Mouse (Mus musculus): ENCODE measurements around the gene Ttn. TPM values are rescaled to one million over a fixed set of nuclear protein-coding genes. Genes with fewer than 3 reads are reported as not detected.

Gene Ttn
- polyA plus RNA-seq, 1 experiment from 2014 or later: 10.6 TPM

GRCm38 (mm10) chr2:76756461-76756860, 225.9 kb downstream of the Ttn start:
- peaks cover 14% of the 10 kb centered on the region for H3K9me3 ChIP-seq
- H3K36me3 ChIP-seq: no peaks in the 10 kb centered on the region
- no peak overlapping the region for H3K27ac ChIP-seq
- no peak overlapping the region for H3K4me2 ChIP-seq (replicated peaks)
- ATAC-seq (ENCODE audit: low FRiP score, low read depth): no peak
- no peaks in the 10 kb centered on the region for H3K27me3 ChIP-seq (replicated peaks)
- 91% methylated on average over 15 of the region's 15 CpGs for WGBS
- H3K4me1 ChIP-seq: no peaks in the 10 kb centered on the region
- no peak overlapping the region for H3K9ac ChIP-seq
- no peak overlapping the region for H3K4me3 ChIP-seq

- no peak for ATAC-seq (ENCODE audit: low FRiP score, low read depth)
- no peak overlapping the region for H3K27ac ChIP-seq
These were observed 230.4 kb downstream of the Ttn start for GRCm38 (mm10) chr2:76751993-76752392.

GRCm38 (mm10) chr2:76749341-76750110, 232.8 kb downstream of the Ttn start:
- H3K27ac ChIP-seq: no peak overlapping the region
- H3K9me3 ChIP-seq: peaks cover 20% of the 10 kb centered on the region
- no peaks in the 10 kb centered on the region for H3K36me3 ChIP-seq
- ATAC-seq (ENCODE audit: low FRiP score, low read depth): no peak
- H3K4me3 ChIP-seq: no peak overlapping the region
- H3K4me1 ChIP-seq: no peaks in the 10 kb centered on the region
- 94% methylated on average over 21 of the region's 21 CpGs for WGBS
- no peak overlapping the region for H3K9ac ChIP-seq
- no peaks in the 10 kb centered on the region for H3K27me3 ChIP-seq (replicated peaks)
- no peak overlapping the region for H3K4me2 ChIP-seq (replicated peaks)

More at GRCm38 (mm10) chr2:76751993-76752392, 230.4 kb downstream of the Ttn start:
- no peak overlapping the region for H3K9ac ChIP-seq
- H3K4me3 ChIP-seq: no peak overlapping the region
- H3K27me3 ChIP-seq (replicated peaks): no peaks in the 10 kb centered on the region
- no peaks in the 10 kb centered on the region for H3K4me1 ChIP-seq
- H3K36me3 ChIP-seq: no peaks in the 10 kb centered on the region
- no peak overlapping the region for H3K4me2 ChIP-seq (replicated peaks)
- H3K9me3 ChIP-seq: peaks cover 5% of the 10 kb centered on the region
- WGBS: 93% methylated on average over 6 of the region's 6 CpGs

- Histone ChIP-seq H3K9me3 (peaks cover 28% of the 10 kb centered on the region), H3K4me3 (no peak overlapping the region), H3K27ac (no peak overlapping the region), H3K9ac (no peak overlapping the region), H3K27me3 (replicated peaks) (no peaks in the 10 kb centered on the region), H3K36me3 (no peaks in the 10 kb centered on the region), H3K4me2 (replicated peaks) (no peak overlapping the region), H3K4me1 (no peaks in the 10 kb centered on the region)
- 97% methylated on average over 14 of the region's 14 CpGs for WGBS
- no peak for ATAC-seq (ENCODE audit: low FRiP score, low read depth)
These were observed 233.7 kb downstream of the Ttn start for GRCm38 (mm10) chr2:76748696-76749095.

GRCm38 (mm10) chr2:76719650-76720049, 262.7 kb downstream of the Ttn start:
- Histone ChIP-seq H3K27ac (no peak overlapping the region), H3K36me3 (no peaks in the 10 kb centered on the region), H3K4me1 (no peaks in the 10 kb centered on the region), H3K9me3 (peaks cover 17% of the 10 kb centered on the region; the same call in 1 of the 2 replicates), H3K4me3 (no peak overlapping the region), H3K27me3 (replicated peaks) (no peaks in the 10 kb centered on the region), H3K4me2 (replicated peaks) (no peak overlapping the region), H3K9ac (no peak overlapping the region)
- 97% methylated on average over 14 of the region's 14 CpGs for WGBS
- no peak for ATAC-seq (ENCODE audit: low FRiP score, low read depth)

GRCm38 (mm10) chr2:76714984-76715383, 267.4 kb downstream of the Ttn start:
- H3K9ac ChIP-seq: no peak overlapping the region
- H3K9me3 ChIP-seq: peaks cover 35% of the 10 kb centered on the region; the same call in 1 of the 2 replicates
- 71% methylated on average over 8 of the region's 8 CpGs for WGBS
- H3K4me1 ChIP-seq: no peaks in the 10 kb centered on the region
- no peaks in the 10 kb centered on the region for H3K27me3 ChIP-seq (replicated peaks)
- no peak for ATAC-seq (ENCODE audit: low FRiP score, low read depth)
- no peak overlapping the region for H3K27ac ChIP-seq
- H3K36me3 ChIP-seq: peaks cover 8% of the 10 kb centered on the region
- no peak overlapping the region for H3K4me2 ChIP-seq (replicated peaks)
- H3K4me3 ChIP-seq: no peak overlapping the region

GRCm38 (mm10) chr2:76708512-76708911, 273.8 kb downstream of the Ttn start:
- no peaks in the 10 kb centered on the region for H3K4me1 ChIP-seq
- H3K27me3 ChIP-seq (replicated peaks): no peaks in the 10 kb centered on the region
- H3K4me2 ChIP-seq (replicated peaks): no peak overlapping the region
- no peak for ATAC-seq (ENCODE audit: low FRiP score, low read depth)
- no peak overlapping the region for H3K9ac ChIP-seq
- H3K4me3 ChIP-seq: no peak overlapping the region
- H3K27ac ChIP-seq: no peak overlapping the region
- peaks cover 14% of the 10 kb centered on the region for H3K36me3 ChIP-seq
- peaks cover 31% of the 10 kb centered on the region for H3K9me3 ChIP-seq
- 92% methylated on average over 3 of the region's 3 CpGs for WGBS

- no peaks in the 10 kb centered on the region for H3K27me3 ChIP-seq (replicated peaks)
- H3K27ac ChIP-seq: no peak overlapping the region
- no peak for ATAC-seq (ENCODE audit: low FRiP score, low read depth)
- no peak overlapping the region for H3K4me2 ChIP-seq (replicated peaks)
- no peak overlapping the region for H3K4me3 ChIP-seq
- WGBS: 93% methylated on average over 13 of the region's 13 CpGs
- H3K9ac ChIP-seq: no peak overlapping the region
- H3K36me3 ChIP-seq: peaks cover 12% of the 10 kb centered on the region
- no peaks in the 10 kb centered on the region for H3K4me1 ChIP-seq
- peaks cover 13% of the 10 kb centered on the region for H3K9me3 ChIP-seq
These were observed 276.7 kb downstream of the Ttn start for GRCm38 (mm10) chr2:76705655-76706054.

- H3K36me3 ChIP-seq: peaks cover under 1% of the 10 kb centered on the region; the same call in 1 of the 2 replicates
- no peak overlapping the region for H3K27ac ChIP-seq
These were observed 279.6 kb downstream of the Ttn start for GRCm38 (mm10) chr2:76702751-76703150.

GRCm38 (mm10) chr2:76702188-76702587, 280.2 kb downstream of the Ttn start:
- no peak overlapping the region for H3K9ac ChIP-seq
- no peak overlapping the region for H3K4me3 ChIP-seq
- ATAC-seq (ENCODE audit: low FRiP score, low read depth): no peak
- no peaks in the 10 kb centered on the region for H3K27me3 ChIP-seq (replicated peaks)
- no peak overlapping the region for H3K4me2 ChIP-seq (replicated peaks)
- no peaks in the 10 kb centered on the region for H3K9me3 ChIP-seq
- no peak overlapping the region for H3K27ac ChIP-seq
- peaks cover 7% of the 10 kb centered on the region; the same call in 1 of the 2 replicates for H3K36me3 ChIP-seq
- 94% methylated on average over 3 of the region's 3 CpGs for WGBS
- H3K4me1 ChIP-seq: no peaks in the 10 kb centered on the region

More at GRCm38 (mm10) chr2:76702751-76703150, 279.6 kb downstream of the Ttn start:
- no peak overlapping the region for H3K9ac ChIP-seq
- H3K9me3 ChIP-seq: no peaks in the 10 kb centered on the region
- ATAC-seq (ENCODE audit: low FRiP score, low read depth): no peak
- H3K4me3 ChIP-seq: no peak overlapping the region
- no peaks in the 10 kb centered on the region for H3K4me1 ChIP-seq
- no peak overlapping the region for H3K4me2 ChIP-seq (replicated peaks)
- 88% methylated on average over 5 of the region's 5 CpGs for WGBS
- H3K27me3 ChIP-seq (replicated peaks): no peaks in the 10 kb centered on the region

- Histone ChIP-seq H3K36me3 (peaks cover 52% of the 10 kb centered on the region), H3K27ac (no peak overlapping the region)
- 94% methylated on average over 6 of the region's 6 CpGs for WGBS
These were observed 287.1 kb downstream of the Ttn start for GRCm38 (mm10) chr2:76695290-76695689.

GRCm38 (mm10) chr2:76693765-76694164, 288.6 kb downstream of the Ttn start:
- Histone ChIP-seq H3K4me3 (no peak overlapping the region), H3K4me1 (no peaks in the 10 kb centered on the region), H3K9me3 (no peaks in the 10 kb centered on the region), H3K4me2 (replicated peaks) (no peak overlapping the region), H3K27me3 (replicated peaks) (no peaks in the 10 kb centered on the region), H3K9ac (no peak overlapping the region), H3K36me3 (peaks cover 52% of the 10 kb centered on the region), H3K27ac (no peak overlapping the region)
- no peak for ATAC-seq (ENCODE audit: low FRiP score, low read depth)
- 87% methylated on average over 5 of the region's 5 CpGs for WGBS

More at GRCm38 (mm10) chr2:76695290-76695689, 287.1 kb downstream of the Ttn start:
- no peak for ATAC-seq (ENCODE audit: low FRiP score, low read depth)
- no peak overlapping the region for H3K4me2 ChIP-seq (replicated peaks)
- H3K4me3 ChIP-seq: no peak overlapping the region
- no peaks in the 10 kb centered on the region for H3K4me1 ChIP-seq
- no peaks in the 10 kb centered on the region for H3K27me3 ChIP-seq (replicated peaks)
- no peak overlapping the region for H3K9ac ChIP-seq
- no peaks in the 10 kb centered on the region for H3K9me3 ChIP-seq

All from neural tube, embryonic 12.5 days (tissue).